Mouse (Mus musculus): ENCODE data around the gene Krt19.

DNA sequence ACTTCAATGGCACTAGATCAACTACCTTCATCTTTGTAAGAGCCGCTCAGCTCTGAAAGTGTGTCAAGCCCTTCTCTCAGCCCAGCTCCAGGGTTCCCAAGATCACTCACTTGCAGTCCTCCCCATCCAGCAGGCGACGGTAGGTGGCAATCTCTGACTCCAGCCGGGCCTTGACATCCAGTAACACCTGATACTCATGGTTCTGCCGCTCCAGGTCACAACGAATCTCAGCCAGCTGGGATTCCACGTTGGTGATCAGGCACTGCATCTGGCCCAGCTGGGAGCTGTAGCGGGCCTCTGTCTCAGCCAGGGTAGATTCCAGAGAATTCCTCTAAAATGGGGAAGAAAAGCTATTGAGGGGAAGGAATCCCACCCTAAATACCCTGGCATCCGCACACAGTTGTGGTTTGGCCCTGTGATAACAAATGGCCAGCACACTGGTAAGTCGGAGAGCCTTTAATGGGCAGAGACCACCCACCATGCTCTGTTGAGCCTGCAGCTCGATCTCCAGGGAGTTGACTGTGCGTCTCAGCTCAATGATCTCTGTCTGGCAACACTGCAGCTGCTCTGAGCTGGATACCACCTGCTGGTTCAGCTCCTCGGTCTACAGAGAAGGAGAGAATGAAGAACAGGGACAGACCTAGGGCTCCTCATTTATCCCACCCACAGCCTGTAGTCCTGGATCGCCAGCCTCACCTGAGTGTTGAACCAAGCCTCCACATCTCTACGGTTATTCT lies 45.6 kb downstream of the Krt19 start:
- TF ChIP-seq POLR2A (IDR thresholded peaks at IDR 0.05; ENCODE audit: insufficient read depth, low read depth, low read length) (no peak), CTCF (IDR thresholded peaks at IDR 0.05; ENCODE audit: insufficient read depth, low read depth, low read length) (no peak)

Measured in olfactory bulb, adult 2 months (tissue).